8 mouse cellular contexts compared by ENCODE assay signal in genomic region chr10:79984871-79985270, GRCm38 (mm10). TPM values are rescaled to one million over a fixed set of nuclear protein-coding genes. Genes with fewer than 3 reads are reported as not detected.
DNase-seq lines count a peak whose midpoint lies in the region; ATAC-seq lines count a peak whose summit lies in the region.

No protein-coding gene starts in this region.

- peak; percentile 79 for ATAC-seq in inflammation-experienced regulatory T-cells, adult 6 months
- ATAC-seq in megakaryocyte-erythroid progenitor cell, adult 5-6 weeks (replicated peaks; ENCODE audit: low FRiP score, low TSS enrichment, poor library complexity, severe bottlenecking), result peak; percentile 79

- intact Hi-C loops in gastrocnemius, postnatal 14 days (cut with DNase I; ENCODE audit: low total_unique reads), result no loop called here
- intact Hi-C loops in left cerebral cortex, postnatal 10 days (cut with DNase I), result loop anchor here (5.0 to 10.0 kb wide), 3 partner anchors 52 to 260 kb away; partner anchors contain the start of genes Ndufs7, Polr2e and Stk11

- DNase-seq in adrenal gland, adult (ENCODE audit: inconsistent age in 2 of 2, low spot score in 1 of 2), result peak; percentile 98 to 99
- DNase-seq in embryo, embryonic 10.5 days (ENCODE audit: low spot score), result peak; percentile 99
- DNase-seq in gastrocnemius, postnatal 14 days, result peak; percentile 96
- peak; percentile 97 to 98 for DNase-seq in left cerebral cortex, postnatal 10 days (ENCODE audit: extremely low spot score in 1 of 2, low spot score in 2 of 2)
- peak; percentile 95 for DNase-seq in right cerebral cortex, postnatal 25 days
- DNase-seq in urinary bladder, postnatal 4 days (ENCODE audit: low spot score in 2 of 2), result peak; percentile 94 to 96

RNA-seq across cellular contexts. Expression of gene Tmem259, which starts 0.7 kb away (rescaled TPM):
- 10 to 100 TPM; 76.2 to 84.5 TPM for total RNA-seq in gastrocnemius, postnatal 14 days (2021)
- 1 to 10 TPM; 2.0 to 2.5 (median 2.0) TPM for polyA plus RNA-seq in inflammation-experienced regulatory T-cells, adult 6 months (2017; shearing (Covaris generic))
- 100 to 1,000 TPM; 136 TPM for total RNA-seq in left cerebral cortex, postnatal 10 days (2021)
- 75.5 and 83.0 TPM in 2 replicates for total RNA-seq in megakaryocyte-erythroid progenitor cell, adult 5-6 weeks (2014; fragmentation: Nextera tagmentation)
- total RNA-seq in megakaryocyte-erythroid progenitor cell, adult 5-6 weeks (2017), result 47.3 and 63.9 TPM in 2 replicates

RNA-seq across cellular contexts. Expression of gene Cnn2, which starts 3.5 kb away (rescaled TPM):
- 10 to 100 TPM; 19.2 to 24.8 TPM for total RNA-seq in gastrocnemius, postnatal 14 days (2021)
- polyA plus RNA-seq in inflammation-experienced regulatory T-cells, adult 6 months (2017; shearing (Covaris generic)), result 100 to 1,000 TPM; 672 to 989 (median 979) TPM
- 10 to 100 TPM in 1 of 2 experiments, 1 to 10 TPM in 1; 8.9 to 12.4 TPM for total RNA-seq in left cerebral cortex, postnatal 10 days (2021)
- total RNA-seq in megakaryocyte-erythroid progenitor cell, adult 5-6 weeks (2014; fragmentation: Nextera tagmentation), result 18.0 and 24.6 TPM in 2 replicates
- total RNA-seq in megakaryocyte-erythroid progenitor cell, adult 5-6 weeks (2017), result 13.8 and 25.6 TPM in 2 replicates

RNA-seq across cellular contexts. Expression of gene Abca7, which starts 11.4 kb away (rescaled TPM):
- total RNA-seq in gastrocnemius, postnatal 14 days (2021), result 1 to 10 TPM; 4.2 TPM
- polyA plus RNA-seq in inflammation-experienced regulatory T-cells, adult 6 months (2017; shearing (Covaris generic)), result 10 to 100 TPM; 10.7 to 14.2 (median 13.3) TPM
- total RNA-seq in left cerebral cortex, postnatal 10 days (2021), result 1 to 10 TPM; 8.5 to 9.8 TPM
- 27.0 and 32.9 TPM in 2 replicates for total RNA-seq in megakaryocyte-erythroid progenitor cell, adult 5-6 weeks (2014; fragmentation: Nextera tagmentation)
- total RNA-seq in megakaryocyte-erythroid progenitor cell, adult 5-6 weeks (2017), result 11.0 and 12.1 TPM in 2 replicates

RNA-seq across cellular contexts. Expression of gene Grin3b, which starts 14.4 kb away (rescaled TPM):
- under 1 TPM; 0.11 to 0.25 TPM for total RNA-seq in gastrocnemius, postnatal 14 days (2021)
- under 1 TPM in 2 of 3 experiments, not detected in 1; 0.16 to 0.20 TPM for polyA plus RNA-seq in inflammation-experienced regulatory T-cells, adult 6 months (2017; shearing (Covaris generic))
- under 1 TPM; 0.24 to 0.28 TPM for total RNA-seq in left cerebral cortex, postnatal 10 days (2021)
- not detected in 2 replicates for total RNA-seq in megakaryocyte-erythroid progenitor cell, adult 5-6 weeks (2014; fragmentation: Nextera tagmentation)
- not detected in 2 replicates for total RNA-seq in megakaryocyte-erythroid progenitor cell, adult 5-6 weeks (2017)

RNA-seq across cellular contexts. Expression of gene Wdr18, which starts 24.9 kb away (rescaled TPM):
- 10 to 100 TPM; 18.7 to 23.0 TPM for total RNA-seq in gastrocnemius, postnatal 14 days (2021)
- 10 to 100 TPM; 66.6 to 85.2 (median 74.2) TPM for polyA plus RNA-seq in inflammation-experienced regulatory T-cells, adult 6 months (2017; shearing (Covaris generic))
- total RNA-seq in left cerebral cortex, postnatal 10 days (2021), result 10 to 100 TPM; 46.2 to 49.9 TPM
- total RNA-seq in megakaryocyte-erythroid progenitor cell, adult 5-6 weeks (2014; fragmentation: Nextera tagmentation), result 82.9 and 86.4 TPM in 2 replicates
- total RNA-seq in megakaryocyte-erythroid progenitor cell, adult 5-6 weeks (2017), result 23.4 and 24.8 TPM in 2 replicates

Comparison
In these comparisons a context has a peak if more than half of its experiments do, and no peak if none do; other contexts are left out.
1. Peak in every context shown above with its lines: DNase-seq and ATAC-seq.